Mouse (Mus musculus): ENCODE data around the gene Prdx5. TPM values are rescaled to one million over a fixed set of nuclear protein-coding genes. Genes with fewer than 3 reads are reported as not detected.

The Prdx5 gene
- total RNA-seq (2014; fragmentation: Nextera tagmentation) = 53.7 and 59.2 TPM in 2 replicates
- 210 and 225 TPM in 2 replicates for total RNA-seq (2017)
- polyA plus RNA-seq (2012) = 208 and 211 TPM in 2 replicates

DNA sequence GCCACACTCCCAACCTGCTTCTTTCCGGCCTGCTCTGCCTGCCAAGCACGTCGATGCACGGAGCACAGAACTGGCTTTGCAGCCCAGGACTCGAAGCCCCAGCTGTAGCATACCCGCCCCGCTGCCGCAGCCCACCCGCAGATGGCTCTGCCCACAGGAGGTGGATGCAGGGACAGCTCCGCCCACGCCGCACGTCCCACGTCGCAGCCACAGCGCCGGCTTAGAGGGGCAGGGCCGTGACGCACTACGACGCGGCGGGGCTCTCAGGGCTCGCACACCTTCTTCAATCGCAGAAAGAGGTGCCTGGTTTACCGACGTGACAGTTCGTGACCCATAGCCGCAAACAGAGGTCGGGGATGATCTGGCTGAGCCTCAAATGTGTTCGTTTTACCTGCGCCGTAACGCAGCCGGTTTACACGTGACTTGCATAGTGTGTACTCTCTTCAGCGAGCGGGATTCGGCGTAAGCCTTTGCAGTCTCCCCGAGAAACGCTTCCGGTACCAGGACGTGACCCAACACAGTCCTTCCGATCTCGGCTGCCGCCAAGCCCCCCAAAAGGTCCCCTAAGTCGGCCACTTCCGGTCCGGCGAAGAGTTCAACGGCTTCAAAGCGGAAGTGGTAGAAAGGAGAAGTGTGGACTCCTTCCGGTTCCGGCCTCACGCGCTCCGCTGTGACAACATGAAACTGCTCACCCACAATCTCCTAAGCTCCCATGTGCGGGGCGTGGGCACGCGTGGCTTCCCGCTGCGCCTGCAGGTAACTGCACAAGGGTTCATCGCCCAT is at the start of gene Prdx5, which contains the start of gene Trmt112:
Gene Prdx5, minus strand, starts transcription at position 600 of the 783 bp plus-strand sequence.
Gene Trmt112, plus strand, starts transcription at position 192 of the 783 bp plus-strand sequence.
- DNase-seq (ENCODE audit: low spot score) = peak; percentile 92
- ATAC-seq (ENCODE audit: extremely low read depth, insufficient number of reproducible peaks, low FRiP score, poor library complexity, severe bottlenecking) = peak; percentile 72
- Histone ChIP-seq H3K27me3 (ENCODE audit: insufficient read depth, low read length) (no peaks in the 10 kb centered on the region), H3K4me1 (ENCODE audit: insufficient read depth, low read depth, low read length) (peaks cover 66% of the 10 kb centered on the region), H3K4me3 (ENCODE audit: low read depth, low read length) (peak within 1 kb of the TSS; percentile 89), H3K9me3 (replicated peaks) (no peaks in the 10 kb centered on the region), H3K36me3 (replicated peaks) (peaks cover 79% of the 10 kb centered on the region)
- TF ChIP-seq TAL1 (conservative IDR thresholded peaks at IDR 0.05; ENCODE audit: low read depth, low read length) (no peak), POLR2AphosphoS5 (IDR thresholded peaks at IDR 0.05; ENCODE audit: insufficient replicate concordance, low read depth, low read length) (peak; percentile 84; the same call in 1 of the 2 replicates)

DNA sequence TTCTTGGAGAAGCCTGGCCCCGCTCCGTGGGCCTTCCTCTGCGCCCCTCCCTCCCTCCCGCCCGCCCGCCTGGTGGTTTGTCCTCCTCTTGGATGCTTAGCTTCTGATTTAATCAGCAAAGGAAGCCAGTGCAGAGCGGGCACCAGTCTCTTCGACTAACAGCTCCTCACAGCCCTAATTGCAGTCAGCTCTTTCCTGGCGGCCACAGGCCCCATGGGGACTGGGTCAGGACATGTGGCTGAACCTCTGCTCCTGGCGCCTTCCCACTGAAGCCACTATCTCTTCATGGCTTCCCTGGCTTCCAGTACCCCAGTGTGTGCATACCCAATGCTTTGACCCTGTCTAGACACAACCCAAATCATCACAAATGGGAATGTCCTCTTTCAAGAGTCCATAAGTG is 46.6 kb upstream of the Prdx5 start:
- ATAC-seq (ENCODE audit: extremely low read depth, insufficient number of reproducible peaks, low FRiP score, poor library complexity, severe bottlenecking) (no peak), DNase-seq (ENCODE audit: low spot score) (no peak)
- TF ChIP-seq GATA2 (IDR thresholded peaks at IDR 0.05; ENCODE audit: borderline replicate concordance, low read depth, low read length) (no peak), CTCF (IDR thresholded peaks at IDR 0.05; ENCODE audit: low read depth, low read length) (no peak), POLR2AphosphoS5 (IDR thresholded peaks at IDR 0.05; ENCODE audit: insufficient replicate concordance, low read depth, low read length) (no peak), GATA1 (IDR thresholded peaks at IDR 0.05; ENCODE audit: borderline replicate concordance, low read length) (no peak), TAL1 (conservative IDR thresholded peaks at IDR 0.05; ENCODE audit: low read depth, low read length) (no peak)
- no peaks in the 10 kb centered on the region; the same call in 1 of the 2 replicates for H3K27me3 ChIP-seq (ENCODE audit: insufficient read depth, low read length)
- no peaks in the 10 kb centered on the region for H3K9me3 ChIP-seq (replicated peaks)
- H3K36me3 ChIP-seq (replicated peaks) = peaks cover 81% of the 10 kb centered on the region
- H3K4me3 ChIP-seq (ENCODE audit: low read depth, low read length) = no peak overlapping the region
- peaks cover 27% of the 10 kb centered on the region for H3K4me1 ChIP-seq (ENCODE audit: insufficient read depth, low read depth, low read length)

DNA sequence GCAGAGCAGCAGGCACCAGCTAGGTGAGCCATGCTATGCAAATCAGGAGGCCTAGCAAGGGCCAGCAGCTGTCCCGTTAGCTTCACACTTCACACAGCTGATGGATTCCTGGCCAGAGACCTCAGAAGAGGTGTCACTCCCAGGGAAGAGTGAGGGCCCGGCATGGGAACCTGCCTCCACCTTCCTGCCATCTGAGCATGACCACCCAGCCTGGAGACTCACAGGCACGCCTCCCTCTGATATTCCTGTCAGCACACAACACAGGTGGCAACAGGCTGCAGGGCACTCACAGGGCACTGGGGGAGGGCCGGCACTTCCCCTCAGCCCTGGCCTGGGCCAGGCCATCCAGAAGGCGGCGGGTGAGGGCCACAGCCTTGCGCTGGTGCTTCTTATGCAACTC is 45.5 kb upstream of the Prdx5 start:
- no peaks in the 10 kb centered on the region for H3K9me3 ChIP-seq (replicated peaks)
- no peak overlapping the region for H3K4me3 ChIP-seq (ENCODE audit: low read depth, low read length)
- TF ChIP-seq POLR2AphosphoS5 (IDR thresholded peaks at IDR 0.05; ENCODE audit: insufficient replicate concordance, low read depth, low read length) (no peak), CTCF (IDR thresholded peaks at IDR 0.05; ENCODE audit: low read depth, low read length) (no peak), TAL1 (conservative IDR thresholded peaks at IDR 0.05; ENCODE audit: low read depth, low read length) (no peak), GATA1 (IDR thresholded peaks at IDR 0.05; ENCODE audit: borderline replicate concordance, low read length) (no peak), GATA2 (IDR thresholded peaks at IDR 0.05; ENCODE audit: borderline replicate concordance, low read depth, low read length) (no peak)
- DNase-seq (ENCODE audit: low spot score) (no peak), ATAC-seq (ENCODE audit: extremely low read depth, insufficient number of reproducible peaks, low FRiP score, poor library complexity, severe bottlenecking) (no peak)
- H3K27me3 ChIP-seq (ENCODE audit: insufficient read depth, low read length) = no peaks in the 10 kb centered on the region; the same call in 1 of the 2 replicates
- peaks cover 77% of the 10 kb centered on the region for H3K36me3 ChIP-seq (replicated peaks)
- H3K4me1 ChIP-seq (ENCODE audit: insufficient read depth, low read depth, low read length) = peaks cover 37% of the 10 kb centered on the region

DNA sequence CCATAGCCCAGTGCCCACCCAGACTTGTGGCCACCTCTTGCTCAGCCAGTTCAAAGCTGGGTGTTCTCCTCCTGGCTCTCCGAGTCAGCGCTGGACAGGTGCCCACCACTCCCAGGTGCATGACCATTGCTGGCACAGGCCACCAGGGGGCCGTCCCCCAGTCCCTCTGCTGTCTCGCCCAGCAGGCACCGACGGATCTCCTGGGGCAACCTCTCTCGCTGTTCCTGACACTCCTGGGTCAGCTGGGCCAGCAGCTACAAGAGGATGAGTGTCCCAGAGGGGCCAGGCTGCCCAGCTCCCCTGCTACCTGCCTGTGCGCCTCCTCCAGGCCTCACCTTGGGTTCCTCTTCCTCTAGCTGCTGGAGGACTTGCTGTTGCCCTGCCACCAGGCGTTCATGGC is 44.1 kb upstream of the Prdx5 start:
- no peaks in the 10 kb centered on the region for H3K27me3 ChIP-seq (ENCODE audit: insufficient read depth, low read length)
- ATAC-seq (ENCODE audit: extremely low read depth, insufficient number of reproducible peaks, low FRiP score, poor library complexity, severe bottlenecking) (no peak), DNase-seq (ENCODE audit: low spot score) (peak; percentile 25)
- TF ChIP-seq CTCF (IDR thresholded peaks at IDR 0.05; ENCODE audit: low read depth, low read length) (peak; percentile 53; the same call in 1 of the 2 replicates), POLR2AphosphoS5 (IDR thresholded peaks at IDR 0.05; ENCODE audit: insufficient replicate concordance, low read depth, low read length) (no peak), TAL1 (conservative IDR thresholded peaks at IDR 0.05; ENCODE audit: low read depth, low read length) (no peak), GATA2 (IDR thresholded peaks at IDR 0.05; ENCODE audit: borderline replicate concordance, low read depth, low read length) (no peak), GATA1 (IDR thresholded peaks at IDR 0.05; ENCODE audit: borderline replicate concordance, low read length) (no peak)
- H3K9me3 ChIP-seq (replicated peaks) = no peaks in the 10 kb centered on the region
- H3K4me1 ChIP-seq (ENCODE audit: insufficient read depth, low read depth, low read length) = peaks cover 50% of the 10 kb centered on the region
- no peak overlapping the region for H3K4me3 ChIP-seq (ENCODE audit: low read depth, low read length)
- H3K36me3 ChIP-seq (replicated peaks) = peaks cover 75% of the 10 kb centered on the region

DNA sequence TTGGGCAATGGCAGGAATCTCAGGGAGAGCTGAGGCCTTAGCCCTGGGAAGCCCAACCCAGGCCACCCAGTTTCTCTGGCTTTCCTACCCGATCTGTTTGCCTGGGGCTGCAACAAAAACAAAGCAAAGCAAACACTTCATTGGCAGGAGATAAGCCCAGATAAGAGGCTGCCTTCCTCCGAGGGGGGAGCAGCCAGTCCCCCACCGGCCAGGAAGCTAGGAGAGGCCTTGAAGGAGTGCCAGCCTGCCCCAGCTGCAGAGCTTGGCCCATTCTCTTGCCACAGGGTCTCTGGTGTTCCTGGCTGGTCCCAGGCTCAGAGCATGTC is 42.8 kb upstream of the Prdx5 start:
- peak; percentile 34 for DNase-seq (ENCODE audit: low spot score)
- Histone ChIP-seq H3K9me3 (replicated peaks) (no peaks in the 10 kb centered on the region), H3K4me1 (ENCODE audit: insufficient read depth, low read depth, low read length) (peaks cover 61% of the 10 kb centered on the region), H3K4me3 (ENCODE audit: low read depth, low read length) (peak overlapping the region; percentile 80; the same call in 1 of the 2 replicates), H3K27me3 (ENCODE audit: insufficient read depth, low read length) (no peaks in the 10 kb centered on the region), H3K36me3 (replicated peaks) (peaks cover 75% of the 10 kb centered on the region)
- ATAC-seq (ENCODE audit: extremely low read depth, insufficient number of reproducible peaks, low FRiP score, poor library complexity, severe bottlenecking) = no peak
- TF ChIP-seq GATA2 (IDR thresholded peaks at IDR 0.05; ENCODE audit: borderline replicate concordance, low read depth, low read length) (no peak), GATA1 (IDR thresholded peaks at IDR 0.05; ENCODE audit: borderline replicate concordance, low read length) (no peak), POLR2AphosphoS5 (IDR thresholded peaks at IDR 0.05; ENCODE audit: insufficient replicate concordance, low read depth, low read length) (no peak), TAL1 (conservative IDR thresholded peaks at IDR 0.05; ENCODE audit: low read depth, low read length) (no peak), CTCF (IDR thresholded peaks at IDR 0.05; ENCODE audit: low read depth, low read length) (no peak)

DNA sequence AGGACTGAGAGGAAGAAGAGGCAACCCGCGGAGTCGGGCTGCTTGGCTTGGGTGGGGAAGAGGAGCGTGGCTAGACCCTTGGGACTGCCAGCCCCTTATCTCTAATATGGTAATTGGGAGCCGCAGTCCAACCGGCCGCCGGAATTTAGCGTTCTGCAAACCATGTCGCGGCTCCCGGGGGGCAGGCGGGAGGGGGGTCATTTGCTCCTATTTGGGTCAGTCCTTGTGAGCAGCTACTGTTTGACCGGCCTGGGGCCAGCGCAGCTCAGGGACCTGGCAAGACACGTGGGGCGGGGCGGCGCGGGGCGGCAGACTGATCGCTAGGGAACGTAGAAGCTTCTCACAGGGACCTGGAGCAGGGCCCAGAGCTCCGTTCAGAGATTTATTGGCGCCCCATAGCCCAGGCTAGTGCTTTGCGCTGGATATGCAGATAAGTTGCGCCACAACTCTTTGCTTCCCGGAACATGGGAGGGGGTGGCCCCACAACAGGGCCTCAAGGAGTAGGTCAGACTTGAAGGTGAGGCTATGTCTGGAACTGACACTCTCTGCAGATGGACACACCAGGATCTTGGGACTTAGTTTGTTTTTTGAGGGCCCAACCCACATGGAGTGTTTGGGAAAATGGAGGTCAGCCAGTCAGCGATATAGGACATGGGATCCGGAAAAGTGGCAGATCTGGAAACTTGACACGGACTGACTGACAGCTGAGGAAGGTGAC is 42.2 kb upstream of the Prdx5 start:
- peaks cover 62% of the 10 kb centered on the region for H3K4me1 ChIP-seq (ENCODE audit: insufficient read depth, low read depth, low read length)
- H3K9me3 ChIP-seq (replicated peaks) = no peaks in the 10 kb centered on the region
- DNase-seq (ENCODE audit: low spot score) (peak; percentile 50), ATAC-seq (ENCODE audit: extremely low read depth, insufficient number of reproducible peaks, low FRiP score, poor library complexity, severe bottlenecking) (no peak)
- no peaks in the 10 kb centered on the region for H3K27me3 ChIP-seq (ENCODE audit: insufficient read depth, low read length)
- peaks cover 72% of the 10 kb centered on the region for H3K36me3 ChIP-seq (replicated peaks)
- peak overlapping the region; percentile 80 for H3K4me3 ChIP-seq (ENCODE audit: low read depth, low read length)
- TF ChIP-seq GATA1 (IDR thresholded peaks at IDR 0.05; ENCODE audit: borderline replicate concordance, low read length) = no peak
- TF ChIP-seq POLR2AphosphoS5 (IDR thresholded peaks at IDR 0.05; ENCODE audit: insufficient replicate concordance, low read depth, low read length) = no peak
- TF ChIP-seq GATA2 (IDR thresholded peaks at IDR 0.05; ENCODE audit: borderline replicate concordance, low read depth, low read length) = no peak
- no peak for TF ChIP-seq TAL1 (conservative IDR thresholded peaks at IDR 0.05; ENCODE audit: low read depth, low read length)
